In genomic region chr11:97802495-97802894, GRCm38 (mm10) we compare ENCODE assay signal across 8 mouse cellular contexts. TPM values are rescaled to one million over a fixed set of nuclear protein-coding genes. Genes with fewer than 3 reads are reported as not detected.
DNase-seq lines count a peak whose midpoint lies in the region; ATAC-seq lines count a peak whose summit lies in the region.
"Had no signal": no experiment of that assay in that cellular context is flagged by ENCODE, and none has a peak within 500 bp of the region (broad histone marks: within the 10 kb centered on the region; RNA-seq: fewer than 3 reads in every experiment).

No protein-coding gene starts in this region.

- peaks cover 70% of the 10 kb centered on the region for H3K4me1 ChIP-seq in kidney, embryonic 16.5 days (ENCODE audit: insufficient read depth, low read length)
- H3K4me1 ChIP-seq in embryonic facial prominence, embryonic 15.5 days = peaks cover 72% of the 10 kb centered on the region
- peaks cover 60% of the 10 kb centered on the region for H3K4me1 ChIP-seq in intestine, embryonic 15.5 days (replicated peaks)
- peaks cover 66% of the 10 kb centered on the region for H3K4me1 ChIP-seq in neural tube, embryonic 13.5 days (replicated peaks)

- no peak for ATAC-seq in kidney, embryonic 16.5 days (ENCODE audit: low FRiP score, low TSS enrichment)
- no peak for ATAC-seq in embryonic facial prominence, embryonic 15.5 days (ENCODE audit: insufficient number of reproducible peaks, low FRiP score, low TSS enrichment, low read depth)
- no peak for ATAC-seq in intestine, embryonic 15.5 days
- no peak for ATAC-seq in neural tube, embryonic 13.5 days (ENCODE audit: low read depth)
- ATAC-seq: Patski had no signal

- WGBS in kidney, embryonic 16.5 days = 39% methylated on average over 6 of the region's 6 CpGs
- WGBS in embryonic facial prominence, embryonic 15.5 days = 39% methylated on average over 6 of the region's 6 CpGs
- WGBS in intestine, embryonic 15.5 days = 30% methylated on average over 6 of the region's 6 CpGs
- 45% methylated on average over 6 of the region's 6 CpGs for WGBS in neural tube, embryonic 13.5 days

- H3K4me3 ChIP-seq in kidney, embryonic 16.5 days (ENCODE audit: low read length) = peak overlapping the region; percentile 97
- H3K4me3 ChIP-seq in embryonic facial prominence, embryonic 15.5 days (replicated peaks) = peak overlapping the region; percentile 94; the same call in 1 of the 2 replicates
- H3K4me3 ChIP-seq in intestine, embryonic 15.5 days (replicated peaks) = no peak overlapping the region
- peak overlapping the region; percentile 91; the same call in 1 of the 2 replicates for H3K4me3 ChIP-seq in neural tube, embryonic 13.5 days

- DNase-seq in kidney, postnatal 36 days = no peak
- no peak for DNase-seq in thymus, adult 18-20 months
- DNase-seq in layer of hippocampus, adult 9-10 months (ENCODE audit: low spot score) = no peak

- no peaks in the 10 kb centered on the region for H3K27me3 ChIP-seq in kidney, embryonic 16.5 days (ENCODE audit: insufficient read depth, low read length)
- H3K27me3 ChIP-seq in embryonic facial prominence, embryonic 15.5 days = no peaks in the 10 kb centered on the region
- H3K27me3 ChIP-seq in intestine, embryonic 15.5 days (replicated peaks) = no peaks in the 10 kb centered on the region
- H3K27me3 ChIP-seq in neural tube, embryonic 13.5 days = no peaks in the 10 kb centered on the region
- H3K27me3 ChIP-seq: Patski had no signal

- 0 out of 2 replicates have a peak, but pooled peaks cover 8% of the 10 kb centered on the region for H3K36me3 ChIP-seq in kidney, embryonic 16.5 days (ENCODE audit: insufficient read depth, low read length)
- H3K36me3 ChIP-seq in embryonic facial prominence, embryonic 15.5 days = peaks cover 4% of the 10 kb centered on the region
- peaks cover 2% of the 10 kb centered on the region; the same call in 1 of the 2 replicates for H3K36me3 ChIP-seq in intestine, embryonic 15.5 days
- peaks cover 8% of the 10 kb centered on the region for H3K36me3 ChIP-seq in neural tube, embryonic 13.5 days

- peak overlapping the region; percentile 16; the same call in 1 of the 2 replicates for H3K4me2 ChIP-seq in kidney, embryonic 16.5 days (replicated peaks; ENCODE audit: low read depth, low read length)
- peak overlapping the region; percentile 64; the same call in 1 of the 2 replicates for H3K4me2 ChIP-seq in embryonic facial prominence, embryonic 15.5 days (replicated peaks)
- H3K4me2 ChIP-seq in intestine, embryonic 15.5 days (replicated peaks) = peak overlapping the region; percentile 83
- H3K4me2 ChIP-seq in neural tube, embryonic 13.5 days = peak overlapping the region; percentile 63

- peak overlapping the region; percentile 97 for H3K27ac ChIP-seq in kidney, embryonic 16.5 days (ENCODE audit: low read length)
- H3K27ac ChIP-seq in embryonic facial prominence, embryonic 15.5 days (replicated peaks) = peak overlapping the region; percentile 98
- H3K27ac ChIP-seq in intestine, embryonic 15.5 days = peak overlapping the region; percentile 99
- H3K27ac ChIP-seq in neural tube, embryonic 13.5 days (replicated peaks) = no peak overlapping the region

- no peaks in the 10 kb centered on the region for H3K9me3 ChIP-seq in kidney, embryonic 16.5 days (ENCODE audit: low read length)
- no peaks in the 10 kb centered on the region for H3K9me3 ChIP-seq in embryonic facial prominence, embryonic 15.5 days (replicated peaks)
- no peaks in the 10 kb centered on the region for H3K9me3 ChIP-seq in intestine, embryonic 15.5 days
- H3K9me3 ChIP-seq in neural tube, embryonic 13.5 days = no peaks in the 10 kb centered on the region

- peak overlapping the region; percentile 9; the same call in 1 of the 2 replicates for H3K9ac ChIP-seq in kidney, embryonic 16.5 days (replicated peaks; ENCODE audit: low read length)
- H3K9ac ChIP-seq in embryonic facial prominence, embryonic 15.5 days = no peak overlapping the region
- no peak overlapping the region for H3K9ac ChIP-seq in intestine, embryonic 15.5 days
- H3K9ac ChIP-seq in neural tube, embryonic 13.5 days = no peak overlapping the region; the same call in 1 of the 2 replicates

RNA-seq across cellular contexts. Expression of gene Lasp1, which starts 3.7 kb away (rescaled TPM):
- polyA plus RNA-seq in kidney, embryonic 16.5 days (2015; fragmentation: Nextera tagmentation; extraction: Ambion mirVana) = 133 TPM in 2 replicates
- 117 and 121 TPM in 2 replicates for polyA plus RNA-seq in embryonic facial prominence, embryonic 15.5 days (2015; fragmentation: Nextera tagmentation; extraction: Ambion mirVana)
- polyA plus RNA-seq in intestine, embryonic 15.5 days (2015; fragmentation: Nextera tagmentation; extraction: Ambion mirVana) = 123 and 126 TPM in 2 replicates
- polyA plus RNA-seq in neural tube, embryonic 13.5 days (2015; fragmentation: Nextera tagmentation; extraction: Ambion mirVana) = 114 and 123 TPM in 2 replicates

RNA-seq across cellular contexts. Expression of gene Rpl23, which starts 20.3 kb away (rescaled TPM):
- polyA plus RNA-seq in kidney, embryonic 16.5 days (2015; fragmentation: Nextera tagmentation; extraction: Ambion mirVana) = 428 and 460 TPM in 2 replicates
- 567 and 575 TPM in 2 replicates for polyA plus RNA-seq in embryonic facial prominence, embryonic 15.5 days (2015; fragmentation: Nextera tagmentation; extraction: Ambion mirVana)
- polyA plus RNA-seq in intestine, embryonic 15.5 days (2015; fragmentation: Nextera tagmentation; extraction: Ambion mirVana) = 530 and 606 TPM in 2 replicates
- 351 and 415 TPM in 2 replicates for polyA plus RNA-seq in neural tube, embryonic 13.5 days (2015; fragmentation: Nextera tagmentation; extraction: Ambion mirVana)

RNA-seq across cellular contexts. Expression of gene 1700001P01Rik, which starts 26.8 kb away (rescaled TPM):
- polyA plus RNA-seq in kidney, embryonic 16.5 days (2015; fragmentation: Nextera tagmentation; extraction: Ambion mirVana) = 0.27 and 0.31 TPM in 2 replicates
- polyA plus RNA-seq in embryonic facial prominence, embryonic 15.5 days (2015; fragmentation: Nextera tagmentation; extraction: Ambion mirVana) = 0.95 TPM in 1 of 2 replicates, not detected in the other
- 0.24 TPM in 1 of 2 replicates, not detected in the other for polyA plus RNA-seq in intestine, embryonic 15.5 days (2015; fragmentation: Nextera tagmentation; extraction: Ambion mirVana)
- polyA plus RNA-seq in neural tube, embryonic 13.5 days (2015; fragmentation: Nextera tagmentation; extraction: Ambion mirVana) = 0.67 TPM in 1 of 2 replicates, not detected in the other

RNA-seq across cellular contexts. Expression of gene Cwc25, which starts 36.1 kb away (rescaled TPM):
- 15.1 and 18.4 TPM in 2 replicates for polyA plus RNA-seq in kidney, embryonic 16.5 days (2015; fragmentation: Nextera tagmentation; extraction: Ambion mirVana)
- polyA plus RNA-seq in embryonic facial prominence, embryonic 15.5 days (2015; fragmentation: Nextera tagmentation; extraction: Ambion mirVana) = 18.0 and 20.7 TPM in 2 replicates
- polyA plus RNA-seq in intestine, embryonic 15.5 days (2015; fragmentation: Nextera tagmentation; extraction: Ambion mirVana) = 13.3 and 13.4 TPM in 2 replicates
- 18.8 and 19.1 TPM in 2 replicates for polyA plus RNA-seq in neural tube, embryonic 13.5 days (2015; fragmentation: Nextera tagmentation; extraction: Ambion mirVana)

RNA-seq across cellular contexts. Expression of gene B230217C12Rik, which starts 38.1 kb away (rescaled TPM):
- 4.3 and 6.7 TPM in 2 replicates for polyA plus RNA-seq in kidney, embryonic 16.5 days (2015; fragmentation: Nextera tagmentation; extraction: Ambion mirVana)
- polyA plus RNA-seq in embryonic facial prominence, embryonic 15.5 days (2015; fragmentation: Nextera tagmentation; extraction: Ambion mirVana) = 6.8 and 7.4 TPM in 2 replicates
- 5.2 and 5.3 TPM in 2 replicates for polyA plus RNA-seq in intestine, embryonic 15.5 days (2015; fragmentation: Nextera tagmentation; extraction: Ambion mirVana)
- 31.0 and 32.3 TPM in 2 replicates for polyA plus RNA-seq in neural tube, embryonic 13.5 days (2015; fragmentation: Nextera tagmentation; extraction: Ambion mirVana)

Comparison
In these comparisons a context has a peak if more than half of its experiments do, and no peak if none do; other contexts are left out.
1. H3K4me2 ChIP-seq: peak in every context shown above with its lines; median percentile 83 in intestine, embryonic 15.5 days; 64 in embryonic facial prominence, embryonic 15.5 days; 63 in neural tube, embryonic 13.5 days; 16 in kidney, embryonic 16.5 days.